Mouse (Mus musculus) embryonic fibroblast, embryonic 13.5 days (primary cell): ENCODE data around the gene Gapvd1.

Experiments used
- CTCF ChIP-seq: IDR thresholded peaks from 2 replicates; pipeline ENCODE4 v1.5.1; 2011; ENCODE audit warnings: mild to moderate bottlenecking, control low read depth, low read length, moderate library complexity, borderline replicate concordance; ENCODE audit not compliant: insufficient read depth
- POLR2A ChIP-seq: IDR thresholded peaks from 2 replicates; pipeline ENCODE4 v1.6.1; 2011; ENCODE audit warnings: low read depth, mild to moderate bottlenecking, control low read depth, low read length, moderate library complexity

DNA sequence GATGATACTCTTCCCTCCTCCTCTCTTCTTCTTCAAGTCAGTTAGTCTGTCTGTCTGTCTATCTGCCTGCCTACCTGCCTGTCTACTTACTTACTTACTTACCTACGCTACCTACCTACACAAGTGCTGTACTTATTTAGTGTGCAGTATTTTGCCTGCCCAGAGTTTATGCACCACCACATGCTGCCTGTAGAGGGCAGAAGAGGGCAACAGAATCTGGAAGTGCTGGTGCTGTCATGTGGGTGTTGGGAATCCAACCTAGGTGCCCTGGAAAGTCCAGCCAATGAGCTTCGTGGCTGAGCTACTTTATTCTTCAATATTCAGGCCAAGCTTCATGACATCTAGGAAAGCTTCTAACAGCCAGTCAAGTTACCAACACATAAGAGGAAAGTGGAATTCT is 29.1 kb upstream of the Gapvd1 start:
- peak; percentile 76; the same call in 1 of the 2 replicates for TF ChIP-seq CTCF
- no peak for TF ChIP-seq POLR2A
